Mouse (Mus musculus): ENCODE data around the gene Slit2. TPM values are rescaled to one million over a fixed set of nuclear protein-coding genes. Genes with fewer than 3 reads are reported as not detected.
A peak's percentile ranks its signal among the peaks of the same experiment; 100 is the strongest.

The Slit2 gene
- total and polyA plus RNA-seq, 2 experiments from 2014 or later: 7.7 to 41.5 TPM

DNA sequence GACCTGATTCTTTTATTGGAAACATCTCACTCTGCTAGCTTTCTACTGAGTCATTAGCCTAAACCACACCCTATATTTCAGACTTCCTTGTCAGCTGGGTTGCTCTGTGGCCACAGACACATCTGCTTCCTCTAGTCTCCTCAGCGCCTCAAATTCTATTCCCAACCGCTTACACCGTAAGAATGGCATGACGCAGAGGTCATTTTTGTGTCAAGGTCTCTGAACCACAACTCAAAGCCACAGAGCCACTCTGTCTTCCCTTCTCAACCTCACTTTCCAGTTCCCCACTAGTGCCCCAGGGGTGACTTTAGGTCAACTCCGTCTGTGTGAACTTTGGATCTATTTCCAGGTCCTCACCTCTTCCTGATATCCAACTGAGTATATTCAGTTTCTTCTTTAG is 348.5 kb downstream of the Slit2 start:
- no peak overlapping the region for H3K9ac ChIP-seq
- no peaks in the 10 kb centered on the region for H3K9me3 ChIP-seq (ENCODE audit: low read length)
- no peak for TF ChIP-seq CTCF (IDR thresholded peaks at IDR 0.05; ENCODE audit: low read depth)
- H3K36me3 ChIP-seq (ENCODE audit: insufficient read depth): no peaks in the 10 kb centered on the region
- H3K4me2 ChIP-seq (ENCODE audit: low read depth): no peak overlapping the region
- H3K4me3 ChIP-seq (ENCODE audit: low read depth, low read length): no peak overlapping the region
- H3K27me3 ChIP-seq (ENCODE audit: insufficient read depth, low read length): no peaks in the 10 kb centered on the region
- DNase-seq: no peak
- 92% methylated on average over 5 of the region's 5 CpGs for WGBS
- H3K27ac ChIP-seq (ENCODE audit: low read depth, low read length): no peak overlapping the region
- no peaks in the 10 kb centered on the region for H3K4me1 ChIP-seq (ENCODE audit: insufficient read depth)
- no peak for ATAC-seq

DNA sequence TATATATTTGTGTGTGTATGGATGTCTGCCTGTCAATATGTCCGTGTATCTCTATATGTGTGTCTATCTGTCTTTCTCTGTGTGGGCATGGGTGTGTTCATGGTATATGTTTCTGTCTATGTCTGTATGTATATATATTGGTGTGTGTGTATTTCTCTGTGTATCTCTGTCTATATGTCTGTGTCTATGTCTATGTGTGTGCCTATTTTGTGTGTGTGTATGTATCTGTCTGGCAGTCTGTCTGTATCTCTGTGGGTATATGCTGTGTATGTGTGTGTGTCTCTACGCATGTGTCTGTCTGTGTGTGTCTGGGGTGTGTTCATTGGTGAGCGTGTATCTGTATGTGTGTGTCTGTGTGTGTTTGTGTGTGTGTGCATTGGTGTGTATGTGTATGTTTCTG is 350.5 kb downstream of the Slit2 start:
- ATAC-seq: no peak
- no peak for TF ChIP-seq CTCF (IDR thresholded peaks at IDR 0.05; ENCODE audit: low read depth)
- WGBS: 88% methylated on average over 3 of the region's 3 CpGs
- H3K9me3 ChIP-seq (ENCODE audit: low read length): no peaks in the 10 kb centered on the region
- DNase-seq: no peak
- no peaks in the 10 kb centered on the region for H3K27me3 ChIP-seq (ENCODE audit: insufficient read depth, low read length)
- no peaks in the 10 kb centered on the region for H3K4me1 ChIP-seq (ENCODE audit: insufficient read depth)
- H3K4me2 ChIP-seq (ENCODE audit: low read depth): no peak overlapping the region
- H3K4me3 ChIP-seq (ENCODE audit: low read depth, low read length): no peak overlapping the region
- H3K9ac ChIP-seq: no peak overlapping the region
- H3K27ac ChIP-seq (ENCODE audit: low read depth, low read length): no peak overlapping the region
- H3K36me3 ChIP-seq (ENCODE audit: insufficient read depth): no peaks in the 10 kb centered on the region

DNA sequence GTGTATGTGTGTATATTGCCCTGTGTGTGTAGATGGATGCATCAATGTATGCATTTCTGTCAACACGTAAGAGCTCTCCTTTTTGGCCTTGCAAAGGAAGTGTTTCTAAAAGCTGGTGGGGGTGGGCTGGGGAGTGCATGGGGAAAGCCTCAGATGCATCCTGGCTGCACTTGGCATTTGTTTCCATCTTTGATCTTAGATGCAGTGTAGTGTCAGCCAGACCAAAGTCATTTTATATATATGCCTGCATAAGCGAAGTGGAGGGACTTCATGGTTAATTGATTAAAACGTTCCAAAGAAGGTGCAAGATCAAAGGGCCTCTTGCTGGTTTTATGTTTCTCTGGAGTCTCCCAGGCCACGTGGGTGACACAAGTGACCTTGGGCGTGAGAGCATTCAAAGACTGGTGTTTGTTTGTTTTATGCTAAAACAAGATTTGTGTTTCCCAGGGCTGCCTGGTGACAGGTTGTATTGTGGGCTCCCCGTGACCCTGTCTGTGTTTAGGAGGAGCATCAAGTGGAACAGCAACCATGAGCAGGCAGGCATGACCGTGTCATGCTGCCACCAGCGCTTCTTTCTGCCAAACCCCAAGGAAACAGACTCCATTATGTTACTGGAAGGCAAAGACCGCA is 351.1 kb downstream of the Slit2 start:
- Histone ChIP-seq H3K9me3 (ENCODE audit: low read length) (no peaks in the 10 kb centered on the region), H3K27me3 (ENCODE audit: insufficient read depth, low read length) (no peaks in the 10 kb centered on the region), H3K4me1 (ENCODE audit: insufficient read depth) (no peaks in the 10 kb centered on the region), H3K36me3 (ENCODE audit: insufficient read depth) (no peaks in the 10 kb centered on the region), H3K4me2 (ENCODE audit: low read depth) (no peak overlapping the region), H3K9ac (no peak overlapping the region), H3K4me3 (ENCODE audit: low read depth, low read length) (no peak overlapping the region), H3K27ac (ENCODE audit: low read depth, low read length) (no peak overlapping the region)
- ATAC-seq: no peak
- TF ChIP-seq CTCF (IDR thresholded peaks at IDR 0.05; ENCODE audit: low read depth): no peak
- no peak for DNase-seq
- 52% methylated on average over 9 of the region's 9 CpGs for WGBS

DNA sequence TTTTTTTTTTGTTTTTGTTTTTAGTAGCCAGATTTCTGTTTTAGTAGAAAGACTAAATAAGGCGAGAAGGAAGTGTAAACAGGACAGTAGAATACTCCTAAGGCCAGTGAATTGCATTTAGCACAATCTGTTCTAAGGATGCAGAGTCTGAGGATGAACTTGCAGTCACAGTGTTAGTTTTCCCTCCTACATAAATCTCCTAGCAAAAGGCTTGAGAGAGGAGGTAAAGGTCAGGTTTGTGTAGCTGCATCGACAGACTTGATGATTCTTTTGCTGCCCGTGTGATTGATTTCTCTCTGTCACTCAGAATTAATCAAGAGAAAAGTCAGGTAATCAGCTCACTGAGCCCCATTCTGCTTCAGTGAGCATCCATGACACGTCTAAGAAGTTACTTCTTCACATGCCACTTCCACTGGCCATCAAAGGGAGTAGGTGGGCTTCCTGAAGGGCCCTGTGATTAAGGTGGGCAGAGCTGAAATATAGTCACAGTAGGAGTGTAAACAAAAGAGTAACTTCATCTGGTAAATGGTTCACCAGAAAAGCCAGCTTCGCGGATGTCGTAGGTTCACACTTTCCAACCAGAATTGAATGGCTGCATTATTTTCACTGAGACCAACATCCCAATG is 358.0 kb downstream of the Slit2 start:
- DNase-seq: no peak
- H3K27ac ChIP-seq (ENCODE audit: low read depth, low read length): no peak overlapping the region
- H3K9me3 ChIP-seq (ENCODE audit: low read length): no peaks in the 10 kb centered on the region
- H3K9ac ChIP-seq: no peak overlapping the region
- no peaks in the 10 kb centered on the region for H3K4me1 ChIP-seq (ENCODE audit: insufficient read depth)
- WGBS: 40% methylated on average over 7 of the region's 7 CpGs
- H3K36me3 ChIP-seq (ENCODE audit: insufficient read depth): no peaks in the 10 kb centered on the region
- no peak for TF ChIP-seq CTCF (IDR thresholded peaks at IDR 0.05; ENCODE audit: low read depth)
- ATAC-seq: no peak
- no peak overlapping the region for H3K4me2 ChIP-seq (ENCODE audit: low read depth)
- H3K27me3 ChIP-seq (ENCODE audit: insufficient read depth, low read length): no peaks in the 10 kb centered on the region
- no peak overlapping the region for H3K4me3 ChIP-seq (ENCODE audit: low read depth, low read length)

DNA sequence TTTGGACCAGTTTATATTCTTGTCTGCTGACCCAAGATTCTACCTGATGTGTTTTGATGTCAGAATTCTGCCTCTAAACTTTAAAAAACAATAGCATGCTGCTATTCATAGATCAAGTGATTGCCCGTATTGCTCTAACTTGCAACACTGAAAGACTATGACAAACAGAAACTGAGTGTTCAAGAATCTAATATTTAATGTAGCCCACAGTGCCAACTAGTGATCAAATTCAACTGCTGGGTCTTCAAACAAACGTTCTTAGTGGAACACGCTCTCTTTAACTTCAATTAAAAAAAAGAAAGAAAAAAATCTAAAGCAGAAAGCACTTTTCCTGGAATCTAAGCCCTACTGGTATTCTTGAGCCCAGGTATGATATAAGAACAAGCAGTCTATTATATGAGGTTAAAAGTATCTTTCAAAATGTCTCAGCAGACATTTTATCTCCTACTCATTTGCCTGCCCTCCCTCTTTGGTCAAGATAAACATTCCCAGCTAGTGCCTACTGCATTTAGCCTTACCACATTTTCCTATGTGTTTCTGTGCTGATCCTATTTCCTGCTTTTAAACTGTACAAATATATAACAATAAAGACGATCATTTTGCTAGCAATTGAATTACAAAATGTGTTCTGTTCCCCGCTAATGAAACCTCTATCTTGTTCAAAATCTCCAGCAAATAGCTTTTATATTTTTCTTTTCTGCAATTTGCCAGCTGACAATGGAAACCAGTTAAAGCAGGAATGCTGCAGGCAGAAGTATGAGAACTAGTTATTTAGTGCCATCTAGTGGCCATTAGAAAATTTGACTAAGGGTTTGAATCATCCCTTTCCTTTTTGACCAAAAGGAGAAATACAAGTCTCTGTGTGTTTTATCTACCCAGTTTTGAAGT is 362.4 kb downstream of the Slit2 start:
- H3K4me1 ChIP-seq (ENCODE audit: insufficient read depth): no peaks in the 10 kb centered on the region
- H3K4me3 ChIP-seq (ENCODE audit: low read depth, low read length): no peak overlapping the region
- peak overlapping the region; percentile 9; the same call in 1 of the 2 replicates for H3K27ac ChIP-seq (ENCODE audit: low read depth, low read length)
- WGBS: 44% methylated on average over 5 of the region's 5 CpGs
- peak; percentile 64 for DNase-seq
- no peaks in the 10 kb centered on the region for H3K27me3 ChIP-seq (ENCODE audit: insufficient read depth, low read length)
- ATAC-seq: peak; percentile 95
- no peaks in the 10 kb centered on the region for H3K36me3 ChIP-seq (ENCODE audit: insufficient read depth)
- 0 out of 2 replicates have a peak overlapping the region, but pooled peaks have one; percentile 29 for H3K9ac ChIP-seq
- H3K4me2 ChIP-seq (ENCODE audit: low read depth): no peak overlapping the region
- peak; percentile 70 for TF ChIP-seq CTCF (IDR thresholded peaks at IDR 0.05; ENCODE audit: low read depth)
- H3K9me3 ChIP-seq (ENCODE audit: low read length): no peaks in the 10 kb centered on the region

DNA sequence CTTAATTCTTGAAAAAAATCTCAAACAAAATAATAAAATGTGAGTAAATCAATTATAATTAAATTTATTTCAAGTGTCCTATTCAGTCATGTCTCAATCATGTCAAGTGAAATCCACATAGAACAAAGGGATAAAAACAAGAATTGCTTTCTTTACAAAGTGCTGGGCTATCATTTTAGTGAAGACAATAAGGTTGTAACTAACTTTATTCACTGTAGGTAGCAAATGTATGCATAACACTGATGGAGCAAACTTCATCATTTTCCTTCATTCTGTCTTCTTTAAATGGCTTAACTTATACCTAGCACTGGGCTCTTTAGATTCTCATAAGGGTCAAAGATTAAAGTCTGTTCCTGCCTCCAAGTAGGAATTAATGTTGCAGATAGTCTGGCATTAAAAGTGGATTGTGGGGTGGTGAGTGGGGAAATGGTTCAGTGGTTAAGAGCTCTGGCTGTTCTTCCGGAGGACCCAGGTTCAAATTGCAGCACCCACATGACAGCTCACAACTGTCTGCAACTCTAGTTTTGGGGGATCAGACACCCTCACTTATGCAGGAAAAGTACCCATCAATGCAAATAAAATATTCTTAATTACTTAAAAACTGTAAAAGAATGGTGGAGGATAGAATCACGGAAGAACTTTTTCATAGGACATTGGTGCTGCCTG is 363.2 kb downstream of the Slit2 start:
- no peak overlapping the region for H3K9ac ChIP-seq
- H3K27ac ChIP-seq (ENCODE audit: low read depth, low read length): no peak overlapping the region
- DNase-seq (no peak), ATAC-seq (no peak)
- no peaks in the 10 kb centered on the region for H3K9me3 ChIP-seq (ENCODE audit: low read length)
- 92% methylated on average over 2 of the region's 2 CpGs for WGBS
- no peak overlapping the region for H3K4me2 ChIP-seq (ENCODE audit: low read depth)
- H3K27me3 ChIP-seq (ENCODE audit: insufficient read depth, low read length): no peaks in the 10 kb centered on the region
- H3K4me1 ChIP-seq (ENCODE audit: insufficient read depth): no peaks in the 10 kb centered on the region
- H3K36me3 ChIP-seq (ENCODE audit: insufficient read depth): no peaks in the 10 kb centered on the region
- no peak for TF ChIP-seq CTCF (IDR thresholded peaks at IDR 0.05; ENCODE audit: low read depth)
- no peak overlapping the region for H3K4me3 ChIP-seq (ENCODE audit: low read depth, low read length)
